Mouse (Mus musculus) CH12.LX (cell line): Measurements from ENCODE around the gene Ccdc57. TPM values are rescaled to one million over a fixed set of nuclear protein-coding genes. Genes with fewer than 3 reads are reported as not detected.

ENCODE experiments used
- DNase-seq: peaks from one replicate; pipeline ENCODE4 v3.0.0-alpha.2; 2013; ENCODE audit errors: extremely low read depth
- H3K27ac ChIP-seq: 2 replicates; pipeline ENCODE4 v1.5.1; 2012; ENCODE audit warnings: low read depth, mild to moderate bottlenecking, control low read depth, moderate library complexity; ENCODE audit not compliant: insufficient read depth
- H3K27me3 ChIP-seq: replicated peaks from 2 replicates; pipeline ENCODE3; 2012; ENCODE audit warnings: inconsistent platforms
- H3K36me3 ChIP-seq, 2 experiments: replicated peaks in 1 of 2; 2 replicates each; pipeline versions ENCODE3 to v1.6.1; 2012; ENCODE audit warnings: inconsistent platforms in 1 of 2, low read length in 1 of 2, mild to moderate bottlenecking in 1 of 2, mixed read lengths in 1 of 2, moderate library complexity in 1 of 2; ENCODE audit not compliant: control insufficient read depth in 1 of 2, insufficient read depth in 1 of 2
- H3K4me1 ChIP-seq, 2 experiments: 2 replicates each; pipeline ENCODE4 v1.6.1; 2012; ENCODE audit warnings: inconsistent platforms in 1 of 2, moderate library complexity in 1 of 2; ENCODE audit not compliant: insufficient read depth in 2 of 2, control insufficient read depth in 1 of 2
- H3K4me2 ChIP-seq: 2 replicates; pipeline ENCODE4 v1.6.1; 2012; ENCODE audit warnings: low read depth, mild to moderate bottlenecking, control low read depth; ENCODE audit not compliant: poor library complexity, insufficient read depth, severe bottlenecking
- H3K4me3 ChIP-seq, 3 experiments: fragments of 150-350 bp in 1 of 3; sonication (generic) in 1 of 3; replicated peaks in 1 of 3; 2 replicates each; pipeline versions ENCODE3 to v1.5.1; 2011 to 2012; ENCODE audit warnings: low read depth in 2 of 3, low read length in 2 of 3, mild to moderate bottlenecking in 2 of 3, moderate library complexity in 2 of 3, control low read depth in 1 of 3, improper control_type of control experiment in 1 of 3, inconsistent platforms in 1 of 3, mixed read lengths in 1 of 3; ENCODE audit not compliant: poor library complexity in 1 of 3
- H3K79me2 ChIP-seq: replicated peaks from 2 replicates; pipeline ENCODE4 v1.6.1; 2012; ENCODE audit warnings: mild to moderate bottlenecking, moderate library complexity; ENCODE audit not compliant: control insufficient read depth, poor library complexity, insufficient read depth, severe bottlenecking; ENCODE audit errors: extremely low read depth
- H3K9ac ChIP-seq: 2 replicates; pipeline ENCODE4 v1.6.1; 2012; ENCODE audit warnings: low read depth, mild to moderate bottlenecking, control low read depth, moderate library complexity; ENCODE audit not compliant: insufficient read depth
- H3K9me3 ChIP-seq: replicated peaks from 2 replicates; pipeline ENCODE3; 2012; ENCODE audit warnings: low read length, inconsistent platforms, mixed read lengths
- BHLHE40 ChIP-seq: IDR thresholded peaks from 2 replicates; pipeline ENCODE4 v1.6.1; 2011; ENCODE audit warnings: mild to moderate bottlenecking, low read depth, low read length, improper control_type of control experiment
- CHD1 ChIP-seq: IDR thresholded peaks from 2 replicates; pipeline ENCODE4 v1.6.1; 2012; ENCODE audit warnings: low read depth, low read length, improper control_type of control experiment, inconsistent platforms
- CHD2 ChIP-seq: IDR thresholded peaks from 2 replicates; pipeline ENCODE4 v1.6.1; 2011; ENCODE audit warnings: low read length, improper control_type of control experiment
- CTCF ChIP-seq, 2 experiments: IDR thresholded peaks in 1 of 2; conservative IDR thresholded peaks in 1 of 2; 2 replicates each; pipeline ENCODE4 v1.5.1; 2011 to 2012; ENCODE audit warnings: low read depth in 2 of 2, low read length in 2 of 2, improper control_type of control experiment in 1 of 2, inconsistent platforms in 1 of 2, mild to moderate bottlenecking in 1 of 2, moderate library complexity in 1 of 2
- E2F4 ChIP-seq: IDR thresholded peaks from 2 replicates; pipeline ENCODE4 v1.6.1; 2011; ENCODE audit warnings: low read depth, low read length, improper control_type of control experiment; ENCODE audit not compliant: insufficient replicate concordance
- ELF1 ChIP-seq: IDR thresholded peaks from 2 replicates; pipeline ENCODE4 v1.6.1; 2014; ENCODE audit warnings: low read depth, mild to moderate bottlenecking, inconsistent platforms, low read length, improper control_type of control experiment
- EP300 ChIP-seq: IDR thresholded peaks from 2 replicates; pipeline ENCODE4 v1.6.1; 2011; ENCODE audit warnings: low read length, improper control_type of control experiment
- ETS1 ChIP-seq: conservative IDR thresholded peaks from 2 replicates; pipeline ENCODE4 v1.6.1; 2012; ENCODE audit warnings: low read depth, mild to moderate bottlenecking, inconsistent platforms, low read length, improper control_type of control experiment, moderate library complexity
- HCFC1 ChIP-seq: IDR thresholded peaks from 2 replicates; pipeline ENCODE4 v1.6.1; 2012; ENCODE audit warnings: low read depth, mild to moderate bottlenecking, inconsistent platforms, low read length, improper control_type of control experiment
- IRF4 ChIP-seq: IDR thresholded peaks from 2 replicates; pipeline ENCODE4 v1.6.1; 2014; ENCODE audit warnings: low read depth, mild to moderate bottlenecking, inconsistent platforms, low read length, improper control_type of control experiment
- JUN ChIP-seq: IDR thresholded peaks from 2 replicates; pipeline ENCODE4 v1.6.1; 2011; ENCODE audit warnings: low read depth, mild to moderate bottlenecking, low read length, improper control_type of control experiment, moderate library complexity; ENCODE audit not compliant: insufficient read depth
- JUND ChIP-seq: conservative IDR thresholded peaks from 2 replicates; pipeline ENCODE4 v1.6.1; 2011; ENCODE audit warnings: low read depth, low read length, improper control_type of control experiment
- KAT2A ChIP-seq: IDR thresholded peaks from 2 replicates; pipeline ENCODE4 v1.6.1; 2012; ENCODE audit warnings: low read length, improper control_type of control experiment, inconsistent platforms; ENCODE audit not compliant: insufficient replicate concordance
- MAFK ChIP-seq: IDR thresholded peaks from 2 replicates; pipeline ENCODE4 v1.6.1; 2011; ENCODE audit warnings: low read length, improper control_type of control experiment; ENCODE audit not compliant: insufficient replicate concordance
- MAX ChIP-seq: IDR thresholded peaks from 2 replicates; pipeline ENCODE4 v1.6.1; 2011; ENCODE audit warnings: low read length, improper control_type of control experiment
- MAZ ChIP-seq: IDR thresholded peaks from 2 replicates; pipeline ENCODE4 v1.6.1; 2012; ENCODE audit warnings: low read depth, mild to moderate bottlenecking, inconsistent platforms, low read length, improper control_type of control experiment, moderate library complexity
- MEF2A ChIP-seq: IDR thresholded peaks from 2 replicates; pipeline ENCODE4 v1.6.1; 2014; ENCODE audit warnings: low read depth, mild to moderate bottlenecking, inconsistent platforms, low read length, improper control_type of control experiment, borderline replicate concordance
- MXI1 ChIP-seq: IDR thresholded peaks from 2 replicates; pipeline ENCODE4 v1.6.1; 2011; ENCODE audit warnings: mild to moderate bottlenecking, low read depth, low read length, improper control_type of control experiment
- MYC ChIP-seq: IDR thresholded peaks from 2 replicates; pipeline ENCODE4 v1.6.1; 2011; ENCODE audit warnings: low read depth, mild to moderate bottlenecking, improper control_type of control experiment, low read length
- NELFE ChIP-seq: IDR thresholded peaks from 2 replicates; pipeline ENCODE4 v1.6.1; 2011; ENCODE audit warnings: low read depth, low read length, improper control_type of control experiment
- NRF1 ChIP-seq: IDR thresholded peaks from 2 replicates; pipeline ENCODE4 v1.6.1; 2014; ENCODE audit warnings: low read depth, mild to moderate bottlenecking, inconsistent platforms, low read length, improper control_type of control experiment, moderate library complexity
- PAX5 ChIP-seq: IDR thresholded peaks from 2 replicates; pipeline ENCODE4 v1.6.1; 2012; ENCODE audit warnings: low read length, inconsistent platforms, mixed read lengths
- POLR2A ChIP-seq: IDR thresholded peaks from 2 replicates; pipeline ENCODE4 v1.6.1; 2011; ENCODE audit warnings: low read depth, mild to moderate bottlenecking, improper control_type of control experiment, low read length
- POLR2AphosphoS2 ChIP-seq: IDR thresholded peaks from 2 replicates; pipeline ENCODE4 v1.6.1; 2011; ENCODE audit warnings: low read depth, low read length, improper control_type of control experiment
- RAD21 ChIP-seq: IDR thresholded peaks from 2 replicates; pipeline ENCODE4 v1.6.1; 2011; ENCODE audit warnings: low read depth, mild to moderate bottlenecking, low read length, improper control_type of control experiment, moderate library complexity
- RCOR1 ChIP-seq: conservative IDR thresholded peaks from 2 replicates; pipeline ENCODE4 v1.6.1; 2012; ENCODE audit warnings: low read depth, mild to moderate bottlenecking, inconsistent platforms, low read length, improper control_type of control experiment
- SIN3A ChIP-seq: IDR thresholded peaks from 2 replicates; pipeline ENCODE4 v1.6.1; 2012; ENCODE audit warnings: low read length, improper control_type of control experiment, inconsistent platforms
- SMC3 ChIP-seq: IDR thresholded peaks from 2 replicates; pipeline ENCODE4 v1.6.1; 2011; ENCODE audit warnings: low read depth, low read length, improper control_type of control experiment
- TBP ChIP-seq: conservative IDR thresholded peaks from 2 replicates; pipeline ENCODE4 v1.6.1; 2011; ENCODE audit warnings: low read depth, low read length, improper control_type of control experiment
- TCF12 ChIP-seq: IDR thresholded peaks from 2 replicates; pipeline ENCODE4 v1.6.1; 2014; ENCODE audit warnings: low read depth, mild to moderate bottlenecking, inconsistent platforms, low read length, improper control_type of control experiment
- UBTF ChIP-seq: IDR thresholded peaks from 2 replicates; pipeline ENCODE4 v1.6.1; 2012; ENCODE audit warnings: low read depth, mild to moderate bottlenecking, inconsistent platforms, low read length, improper control_type of control experiment, moderate library complexity
- USF1 ChIP-seq: IDR thresholded peaks from 2 replicates; pipeline ENCODE4 v1.6.1; 2014; ENCODE audit warnings: low read depth, mild to moderate bottlenecking, inconsistent platforms, low read length, improper control_type of control experiment
- USF2 ChIP-seq: conservative IDR thresholded peaks from 2 replicates; pipeline ENCODE4 v1.6.1; 2011; ENCODE audit warnings: low read depth, low read length, improper control_type of control experiment
- ZC3H11A ChIP-seq: IDR thresholded peaks from 2 replicates; pipeline ENCODE4 v1.6.1; 2012; ENCODE audit warnings: low read depth, mild to moderate bottlenecking, inconsistent platforms, low read length, improper control_type of control experiment
- ZKSCAN1 ChIP-seq: IDR thresholded peaks from 2 replicates; pipeline ENCODE4 v1.6.1; 2012; ENCODE audit warnings: low read depth, inconsistent platforms, low read length, improper control_type of control experiment, borderline replicate concordance
- ZMIZ1 ChIP-seq: IDR thresholded peaks from 2 replicates; pipeline ENCODE4 v1.6.1; 2012; ENCODE audit warnings: low read depth, mild to moderate bottlenecking, inconsistent platforms, low read length, improper control_type of control experiment
- ZNF384 ChIP-seq: IDR thresholded peaks from 2 replicates; pipeline ENCODE4 v1.6.1; 2012; ENCODE audit warnings: low read depth, low read length, improper control_type of control experiment, inconsistent platforms
- dilution Hi-C: fragments of 300-500 bp; cut with MboI; formaldehyde crosslinking; loops from 2 replicates; pipeline ENCODE4 v1.14.3; 2020; ENCODE audit warnings: low sequenced_read_pairs; ENCODE audit not compliant: extremely low pct_unique_long_range_greater_than_20kb, extremely low pct_ligation_motif_present
- in situ Hi-C: fragments of 300-500 bp; cut with MboI; formaldehyde crosslinking; loops from 3 replicates; pipeline ENCODE4 v1.14.3; 2019; ENCODE audit warnings: low sequenced_read_pairs, low pct_ligation_motif_present, low pct_unique_long_range_greater_than_20kb, mixed read lengths
- polyA plus RNA-seq: library from polyadenylated mRNA; unstranded; fragments of >175 nt; gene quantifications from 2 replicates; pipeline ENCODE4 v1.2.1, GENCODE M21; 2012; ENCODE audit warnings: low read depth; ENCODE audit not compliant: insufficient read length
- total RNA-seq, 2 experiments: library from RNA; depleted of rRNA; stranded (reverse); fragments of 300-350 nt in 1 of 2; fragments of >200 nt in 1 of 2; gene quantifications; 2 replicates each; pipeline ENCODE4 v1.2.3; 2012 to 2014

Gene Ccdc57
- total and polyA plus RNA-seq, 3 experiments: 2.3 to 6.0 (median 5.4) TPM

DNA sequence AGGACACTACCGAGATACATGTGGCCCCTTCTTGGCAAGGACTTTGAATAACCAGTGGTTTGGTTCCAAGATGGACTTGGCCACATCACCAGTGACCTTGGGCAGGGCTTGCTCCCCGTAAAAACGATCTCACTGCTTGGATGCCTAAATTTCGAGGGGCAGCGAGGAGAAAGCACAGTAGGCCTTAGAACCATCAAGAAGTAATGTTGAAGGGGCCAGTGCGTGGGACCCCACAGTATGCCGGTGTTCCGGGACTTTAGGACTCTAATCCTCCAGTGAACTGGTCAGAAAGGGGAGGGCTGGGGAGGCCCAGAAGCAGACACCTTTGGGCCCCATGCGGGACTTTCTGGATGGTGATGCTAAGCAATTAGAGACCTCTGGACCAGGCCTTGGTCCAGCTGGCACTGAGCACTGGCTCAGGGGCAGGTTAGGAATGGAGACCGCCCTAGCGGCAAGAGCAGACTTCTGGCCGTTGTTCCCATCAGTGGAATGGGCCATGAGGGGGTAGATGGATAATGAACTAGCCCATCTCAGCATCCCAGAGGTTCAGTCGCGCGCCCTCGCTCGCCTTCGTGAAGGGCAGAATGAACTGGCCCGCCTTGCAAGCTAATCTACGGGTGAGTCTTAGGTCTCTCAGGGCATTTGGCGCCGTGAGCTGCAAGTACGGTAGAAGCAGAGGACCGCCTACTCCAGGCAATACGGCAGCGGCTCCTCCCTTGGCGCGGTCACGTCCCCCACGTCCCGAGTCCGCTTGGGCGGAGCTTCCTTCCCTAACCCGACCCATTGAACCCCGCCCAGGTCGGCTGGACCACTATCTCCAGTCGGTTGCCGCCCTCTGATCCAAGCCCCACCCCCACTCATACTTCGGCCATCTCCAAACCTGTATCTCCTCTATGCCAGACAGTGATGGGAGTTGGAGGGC lies 17.9 kb upstream of the Ccdc57 start:
- H3K9ac ChIP-seq: peak overlapping the region; percentile 62
- peaks cover 46% of the 10 kb centered on the region for H3K27me3 ChIP-seq
- H3K4me1 ChIP-seq: peaks cover 17 to 25% of the 10 kb centered on the region in 2 experiments
- no peak overlapping the region for H3K27ac ChIP-seq
- DNase-seq: peak; percentile 97
- H3K79me2 ChIP-seq: peaks cover 19% of the 10 kb centered on the region
- in situ Hi-C loops (loop anchor here (5.0 kb wide), 1 partner anchor 33 kb away; no protein-coding TSS in a partner anchor), dilution Hi-C loops (no loop called here)
- peak overlapping the region; percentile 87 for H3K4me2 ChIP-seq
- H3K36me3 ChIP-seq: peaks cover 7 to 20% of the 10 kb centered on the region in 2 experiments
- peaks cover 3% of the 10 kb centered on the region for H3K9me3 ChIP-seq
- H3K4me3 ChIP-seq: peak overlapping the region; percentile 39 to 99 (median 70)
- TF ChIP-seq KAT2A (no peak), BHLHE40 (0 out of 2 replicates have a peak, but pooled peaks have one; percentile 11), POLR2AphosphoS2 (peak; percentile 74), MAX (0 out of 2 replicates have a peak, but pooled peaks have one; percentile 37), ZKSCAN1 (no peak), ELF1 (peak; percentile 58; the same call in 1 of the 2 replicates), IRF4 (peak; percentile 38; the same call in 1 of the 2 replicates), MAZ (peak; percentile 83), RAD21 (no peak; the same call in 1 of the 2 replicates), TCF12 (peak; percentile 57; the same call in 1 of the 2 replicates), SMC3 (no peak), POLR2A (peak; percentile 62), JUND (no peak), NRF1 (0 out of 2 replicates have a peak, but pooled peaks have one; percentile 11), MAFK (no peak), SIN3A (no peak; the same call in 1 of the 2 replicates), MYC (no peak), NELFE (peak; percentile 15; the same call in 1 of the 2 replicates), MXI1 (peak; percentile 100), HCFC1 (peak; percentile 40), RCOR1 (peak; percentile 40; the same call in 1 of the 2 replicates), USF1 (no peak), CTCF (conservative IDR thresholded peaks at IDR 0.05 in 1 of 2, IDR thresholded peaks at IDR 0.05 in 1 of 2; ENCODE audit: low read depth in 2 of 2, low read length in 2 of 2) (peak in 1 of 2 experiments; percentile 21; a peak in 1 of 4 replicates), ZC3H11A (no peak), ETS1 (no peak), ZNF384 (no peak), ZMIZ1 (peak; percentile 33; the same call in 1 of the 2 replicates), EP300 (no peak), USF2 (no peak), CHD2 (peak; percentile 78; the same call in 1 of the 2 replicates), MEF2A (0 out of 2 replicates have a peak, but pooled peaks have one; percentile 29), UBTF (no peak), E2F4 (peak; percentile 76; the same call in 1 of the 2 replicates), PAX5 (no peak), CHD1 (no peak; the same call in 1 of the 2 replicates), TBP (0 out of 2 replicates have a peak, but pooled peaks have one; percentile 27), JUN (no peak)
